Mouse (Mus musculus) stomach, postnatal 0 days (tissue): ENCODE measurements at regions not wholly inside any gene's neighbourhood (a gene's known extent, or its start where the extent isn't known, plus 50 kb on each side); places are given as distances from the start of the nearest gene placed in this dataset.

Source experiments
- ATAC-seq: fragments of 200-750 bp; cut with Nextera tagmentation; 2 replicates; pipeline ENCODE4 v1.8.0; 2017; ENCODE audit not compliant: low FRiP score, low TSS enrichment
- DNase-seq: peaks from one replicate; pipeline ENCODE4 v3.0.0-alpha.2; 2016; ENCODE audit warnings: low spot score
- H3K27ac ChIP-seq: fragments of 300-500 bp; sonication (generic); replicated peaks from 2 replicates; pipeline ENCODE4 v1.5.1; 2014; ENCODE audit warnings: mild to moderate bottlenecking, control low read depth
- H3K27me3 ChIP-seq: fragments of 300-500 bp; sonication (generic); 2 replicates; pipeline ENCODE4 v1.6.1; 2014; ENCODE audit warnings: low read length; ENCODE audit not compliant: control insufficient read depth, insufficient read depth
- H3K36me3 ChIP-seq: fragments of 300-500 bp; sonication (generic); 2 replicates; pipeline ENCODE4 v1.6.1; 2014; ENCODE audit warnings: low read length, mixed read lengths; ENCODE audit not compliant: control insufficient read depth, insufficient read depth
- H3K4me1 ChIP-seq: fragments of 300-500 bp; sonication (generic); replicated peaks from 2 replicates; pipeline ENCODE4 v1.6.1; 2014; ENCODE audit warnings: antibody characterized with exemption; ENCODE audit not compliant: control insufficient read depth, insufficient read depth
- H3K4me2 ChIP-seq: fragments of 300-500 bp; sonication (generic); replicated peaks from 2 replicates; pipeline ENCODE4 v1.6.1; 2014; ENCODE audit warnings: low read depth, mild to moderate bottlenecking, control low read depth, moderate library complexity
- H3K4me3 ChIP-seq: fragments of 300-500 bp; sonication (generic); 2 replicates; pipeline ENCODE4 v1.5.1; 2014; ENCODE audit warnings: low read depth, low read length, control low read depth
- H3K9ac ChIP-seq: fragments of 300-500 bp; sonication (generic); 2 replicates; pipeline ENCODE4 v1.6.1; 2014; ENCODE audit warnings: mild to moderate bottlenecking, low read length, control low read depth, mixed read lengths
- H3K9me3 ChIP-seq: fragments of 300-500 bp; sonication (generic); 2 replicates; pipeline ENCODE4 v1.6.1; 2016; ENCODE audit warnings: low read length; ENCODE audit not compliant: control insufficient read depth
- CTCF ChIP-seq: IDR thresholded peaks from 2 replicates; pipeline ENCODE4 v1.5.1; 2016; ENCODE audit warnings: antibody characterized with exemption, low read depth, mild to moderate bottlenecking, moderate library complexity
- EP300 ChIP-seq: optimal IDR thresholded peaks from 2 replicates; pipeline ENCODE3; 2016; ENCODE audit warnings: antibody characterized with exemption
- WGBS: fragments of 180-500 bp; shearing (Covaris S2); extraction: QIAGEN DNeasy Blood & Tissue Kit; methylation state at CpG from one replicate; pipeline ENCODE4 v1.1.7; 2014; 5-methylcytosine and 5-hydroxymethylcytosine counted together

- no peak for ATAC-seq
- Histone ChIP-seq H3K9ac (no peak overlapping the region), H3K4me3 (no peak overlapping the region), H3K4me1 (no peaks in the 10 kb centered on the region), H3K9me3 (no peaks in the 10 kb centered on the region), H3K27ac (no peak overlapping the region), H3K36me3 (no peaks in the 10 kb centered on the region), H3K4me2 (no peak overlapping the region), H3K27me3 (no peaks in the 10 kb centered on the region)
- 65% methylated on average over 5 of the region's 5 CpGs for WGBS
- DNase-seq: no peak
- TF ChIP-seq CTCF (no peak), EP300 (no peak)
Measured at GRCm38 (mm10) chr13:39266024-39266423, 305.3 kb upstream of the Slc35b3 start.

GRCm38 (mm10) chr13:39256708-39257107, 296.0 kb upstream of the Slc35b3 start:
- no peaks in the 10 kb centered on the region for H3K36me3 ChIP-seq

GRCm38 (mm10) chr13:39255338-39255737, 294.7 kb upstream of the Slc35b3 start:
- no peak overlapping the region for H3K4me2 ChIP-seq
- no peaks in the 10 kb centered on the region for H3K36me3 ChIP-seq
- no peaks in the 10 kb centered on the region for H3K4me1 ChIP-seq
- TF ChIP-seq CTCF (no peak), EP300 (no peak)
- H3K27ac ChIP-seq: no peak overlapping the region
- no peaks in the 10 kb centered on the region for H3K9me3 ChIP-seq
- H3K27me3 ChIP-seq: no peaks in the 10 kb centered on the region
- DNase-seq (no peak), ATAC-seq (no peak)
- H3K9ac ChIP-seq: no peak overlapping the region
- no peak overlapping the region for H3K4me3 ChIP-seq
- WGBS: 53% methylated on average over 3 of the region's 3 CpGs

More at GRCm38 (mm10) chr13:39256708-39257107, 296.0 kb upstream of the Slc35b3 start:
- 30% methylated on average over 3 of the region's 3 CpGs for WGBS
- H3K27me3 ChIP-seq: no peaks in the 10 kb centered on the region
- H3K27ac ChIP-seq: no peak overlapping the region
- DNase-seq: no peak
- no peak overlapping the region for H3K9ac ChIP-seq
- no peak overlapping the region for H3K4me3 ChIP-seq
- no peaks in the 10 kb centered on the region for H3K9me3 ChIP-seq
- H3K4me1 ChIP-seq: no peaks in the 10 kb centered on the region
- ATAC-seq: no peak
- H3K4me2 ChIP-seq: no peak overlapping the region
- TF ChIP-seq CTCF (no peak), EP300 (no peak)

- H3K27ac ChIP-seq: no peak overlapping the region
- H3K4me3 ChIP-seq: no peak overlapping the region
- H3K9me3 ChIP-seq: no peaks in the 10 kb centered on the region
- no peaks in the 10 kb centered on the region for H3K4me1 ChIP-seq
- H3K4me2 ChIP-seq: no peak overlapping the region
- DNase-seq: no peak
- no peak overlapping the region for H3K9ac ChIP-seq
- TF ChIP-seq EP300: no peak
- TF ChIP-seq CTCF: no peak
- no peaks in the 10 kb centered on the region for H3K27me3 ChIP-seq
- H3K36me3 ChIP-seq: no peaks in the 10 kb centered on the region
- no peak for ATAC-seq
- WGBS: 90% methylated on average over 3 of the region's 3 CpGs
Measured at GRCm38 (mm10) chr13:39252591-39252990, 291.9 kb upstream of the Slc35b3 start.

GRCm38 (mm10) chr13:39250096-39250495, 289.4 kb upstream of the Slc35b3 start:
- no peaks in the 10 kb centered on the region for H3K4me1 ChIP-seq
- 71% methylated on average over 4 of the region's 4 CpGs for WGBS
- TF ChIP-seq EP300 (no peak), CTCF (no peak)

GRCm38 (mm10) chr13:39226829-39227228, 266.2 kb upstream of the Slc35b3 start:
- Histone ChIP-seq H3K4me3 (no peak overlapping the region), H3K36me3 (no peaks in the 10 kb centered on the region), H3K4me1 (no peaks in the 10 kb centered on the region), H3K4me2 (no peak overlapping the region), H3K27me3 (no peaks in the 10 kb centered on the region), H3K9me3 (no peaks in the 10 kb centered on the region), H3K9ac (no peak overlapping the region), H3K27ac (no peak overlapping the region)
- 57% methylated on average over 4 of the region's 4 CpGs for WGBS
- no peak for TF ChIP-seq CTCF
- no peak for TF ChIP-seq EP300
- DNase-seq (no peak), ATAC-seq (no peak)

More at GRCm38 (mm10) chr13:39250096-39250495, 289.4 kb upstream of the Slc35b3 start:
- Histone ChIP-seq H3K9ac (no peak overlapping the region), H3K9me3 (no peaks in the 10 kb centered on the region), H3K27ac (no peak overlapping the region), H3K4me3 (no peak overlapping the region), H3K27me3 (no peaks in the 10 kb centered on the region), H3K4me2 (no peak overlapping the region), H3K36me3 (no peaks in the 10 kb centered on the region)
- no peak for DNase-seq
- no peak for ATAC-seq
